Mouse (Mus musculus) left cerebral cortex, adult 6 months (tissue): Measurements from ENCODE around the gene Pcp4l1. TPM values are rescaled to one million over a fixed set of nuclear protein-coding genes. Genes with fewer than 3 reads are reported as not detected.

Experiments
- long read RNA-seq, 2 experiments: library from polyadenylated mRNA; unstranded; transcript quantifications; one replicate each; pipeline ENCODE4 v2.0.0; 2019 to 2020
- polyA plus RNA-seq: library from polyadenylated mRNA; unstranded; fragments of <200 nt; fragmentation: Nextera tagmentation; gene quantifications from 2 replicates; pipeline ENCODE4 v1.2.3, GENCODE M21; 2021

Pcp4l1 gene
- polyA plus RNA-seq: 128 and 132 TPM in 2 replicates
- long read RNA-seq, experiment 1, transcript Pcp4l1-201 (3 exons, 1,577 nt): major isoform, 567 of 582 reads
- long read RNA-seq, experiment 1, partial matches to known transcripts: 3 of 582 reads
- long read RNA-seq, experiment 1, other reads (novel, unspliced or antisense): 12 of 582 reads
- long read RNA-seq, experiment 2, transcript Pcp4l1-201 (3 exons, 1,577 nt): major isoform, 150 of 199 reads
- long read RNA-seq, experiment 2, partial matches to known transcripts: 2 of 199 reads
- long read RNA-seq, experiment 2, other reads (novel, unspliced or antisense): 47 of 199 reads

DNA sequence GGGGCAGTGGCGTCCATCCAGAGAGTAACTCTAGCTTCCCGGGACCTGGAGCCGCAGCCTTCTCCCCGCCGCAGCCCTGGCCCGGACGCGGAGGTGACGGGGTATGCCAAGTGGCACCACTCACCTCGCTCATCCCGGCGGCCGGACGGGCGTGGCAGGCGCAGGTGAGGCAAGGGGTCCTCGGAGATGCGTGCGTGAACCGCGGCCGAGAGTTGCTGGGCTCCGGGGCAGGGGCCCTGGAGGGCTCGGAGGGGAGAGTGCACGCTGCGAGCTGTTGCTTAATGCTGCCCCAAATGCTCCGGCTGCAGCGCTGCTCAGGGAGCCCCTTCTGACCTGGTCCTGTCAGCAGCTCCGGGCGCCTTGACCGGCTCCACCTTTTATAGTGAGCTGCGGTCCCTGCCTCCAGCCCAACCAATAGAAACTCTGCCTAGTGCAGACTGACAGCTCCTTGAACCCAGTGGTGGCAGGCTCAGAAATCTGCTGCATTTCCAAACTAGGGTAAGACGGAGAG lies at the start of gene Pcp4l1:
Gene Pcp4l1, minus strand, starts transcription at position 382 of the 511 bp plus-strand sequence.

DNA sequence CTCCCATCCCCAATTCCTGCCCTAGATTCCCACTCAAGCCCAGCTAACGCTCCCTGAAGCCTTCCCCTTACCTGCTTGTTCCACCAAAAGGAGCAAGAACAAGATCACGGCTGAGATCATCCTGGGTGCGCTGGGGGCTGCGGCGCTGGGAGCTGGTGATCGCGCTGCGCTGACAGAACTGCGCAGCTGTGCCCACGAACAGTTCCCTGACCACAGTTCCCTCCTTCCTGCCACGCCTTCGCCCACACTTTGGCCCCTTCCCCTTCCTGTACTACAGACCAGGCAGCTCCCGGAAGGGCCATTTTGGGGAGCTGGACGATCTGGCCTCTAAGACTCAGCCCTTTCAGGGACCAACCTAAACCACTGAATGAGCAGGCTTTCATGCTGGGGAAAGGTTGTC lies 38.1 kb upstream of the Pcp4l1 start, which contains the start of gene Fcer1g:
Gene Fcer1g, minus strand, starts transcription at position 240 of the 400 bp plus-strand sequence.

DNA sequence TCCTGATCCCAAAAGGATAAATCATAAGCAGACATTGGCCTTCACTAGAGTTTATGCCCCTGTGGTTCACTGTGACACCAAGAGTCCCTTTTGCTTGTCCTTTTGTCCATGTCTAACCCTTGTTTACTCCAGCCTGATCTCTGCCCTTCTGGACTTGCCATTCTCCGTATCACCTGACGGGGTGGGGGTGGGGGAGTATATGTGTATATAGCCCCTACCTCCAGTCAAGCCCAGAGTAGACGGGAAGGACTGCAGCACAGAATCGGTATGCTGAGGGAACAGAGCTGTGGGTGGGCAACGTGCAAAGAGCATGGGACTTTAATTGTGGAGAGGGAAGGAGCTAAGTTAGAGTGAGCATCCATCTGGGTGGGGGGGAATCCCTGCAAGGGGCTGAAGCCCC lies 28.8 kb upstream of the Pcp4l1 start, which contains the start of gene Apoa2:
Gene Apoa2, plus strand, starts transcription at position 198 of the 400 bp plus-strand sequence.

DNA sequence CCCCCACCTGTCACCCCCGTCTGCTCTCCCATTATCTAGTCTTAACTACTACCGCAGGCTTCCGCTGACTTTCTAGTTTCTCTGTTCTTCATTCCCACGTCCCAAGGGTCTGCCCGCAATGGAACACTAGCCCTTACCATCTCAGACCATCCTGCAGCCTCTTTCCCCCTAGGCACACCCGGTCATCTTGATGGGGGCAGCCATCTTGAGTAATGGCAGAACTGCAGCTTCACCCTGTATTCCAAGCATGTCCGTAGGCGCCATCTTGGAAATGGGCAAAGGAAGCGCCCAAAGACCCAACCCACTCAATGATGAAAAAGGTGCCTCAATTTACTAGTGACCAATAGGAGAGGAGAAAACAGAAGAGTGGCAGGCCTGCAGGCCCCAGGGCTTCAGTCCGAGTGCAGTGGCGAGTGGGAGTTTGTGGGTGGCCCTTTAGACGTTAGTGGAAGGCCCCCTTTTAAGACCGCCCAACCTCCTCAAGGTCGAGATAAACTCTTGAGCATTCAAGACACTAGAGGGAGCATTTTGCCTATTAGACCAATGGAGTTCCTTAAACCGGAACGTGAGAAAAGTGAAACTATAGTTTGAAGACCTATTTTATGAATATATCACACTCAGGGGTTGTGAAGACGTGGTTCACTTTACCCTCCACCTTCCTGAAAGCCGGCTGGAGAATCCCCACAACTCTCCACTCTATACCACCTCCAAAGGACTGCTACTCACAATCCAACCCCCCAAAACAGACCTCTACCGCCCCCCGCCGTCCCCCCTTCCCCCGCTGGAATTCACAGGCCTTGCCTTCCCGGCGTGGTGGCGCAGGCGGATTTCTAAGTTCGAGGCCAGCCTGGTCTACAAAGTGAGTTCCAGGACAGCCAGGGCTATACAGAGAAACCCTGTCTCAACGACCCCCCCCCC lies 26.4 kb upstream of the Pcp4l1 start, which contains the start of gene Tomm40l:
Gene Tomm40l, minus strand, starts transcription at position 277 of the 918 bp plus-strand sequence.

DNA sequence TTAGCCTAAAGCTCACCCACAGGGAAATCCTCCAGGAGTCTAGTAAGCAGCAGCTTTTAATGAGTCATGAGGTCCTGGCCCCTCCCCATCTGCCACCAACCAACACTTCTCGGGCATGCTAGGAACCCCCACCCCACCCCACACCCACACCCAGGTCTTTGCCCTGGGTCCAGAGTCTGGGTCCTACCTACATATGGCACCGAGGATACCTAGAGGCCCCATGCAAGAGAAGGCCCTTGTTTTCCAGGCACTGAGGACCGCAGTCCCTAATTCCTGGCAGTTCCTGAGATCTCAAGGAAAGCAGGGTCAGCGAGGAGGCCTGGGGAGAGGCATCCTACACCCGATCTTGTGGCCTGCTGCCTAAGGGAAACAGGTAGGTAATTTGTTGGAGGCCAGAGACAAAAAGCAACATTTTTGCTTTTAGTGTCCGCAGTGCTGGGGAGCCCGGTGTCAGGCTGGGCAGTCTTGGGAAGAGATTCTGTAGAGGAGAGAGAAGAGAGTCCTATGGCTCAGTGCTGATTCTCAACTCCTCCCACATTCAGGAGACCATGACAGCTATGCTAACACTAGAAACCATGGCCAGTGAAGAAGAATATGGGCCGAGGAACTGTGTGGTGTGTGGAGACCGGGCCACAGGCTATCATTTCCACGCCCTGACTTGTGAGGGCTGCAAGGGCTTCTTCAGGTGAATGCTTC lies 17.9 kb upstream of the Pcp4l1 start, which contains the start of gene Nr1i3:
Gene Nr1i3, plus strand, starts transcription at position 170 of the 696 bp plus-strand sequence.

DNA sequence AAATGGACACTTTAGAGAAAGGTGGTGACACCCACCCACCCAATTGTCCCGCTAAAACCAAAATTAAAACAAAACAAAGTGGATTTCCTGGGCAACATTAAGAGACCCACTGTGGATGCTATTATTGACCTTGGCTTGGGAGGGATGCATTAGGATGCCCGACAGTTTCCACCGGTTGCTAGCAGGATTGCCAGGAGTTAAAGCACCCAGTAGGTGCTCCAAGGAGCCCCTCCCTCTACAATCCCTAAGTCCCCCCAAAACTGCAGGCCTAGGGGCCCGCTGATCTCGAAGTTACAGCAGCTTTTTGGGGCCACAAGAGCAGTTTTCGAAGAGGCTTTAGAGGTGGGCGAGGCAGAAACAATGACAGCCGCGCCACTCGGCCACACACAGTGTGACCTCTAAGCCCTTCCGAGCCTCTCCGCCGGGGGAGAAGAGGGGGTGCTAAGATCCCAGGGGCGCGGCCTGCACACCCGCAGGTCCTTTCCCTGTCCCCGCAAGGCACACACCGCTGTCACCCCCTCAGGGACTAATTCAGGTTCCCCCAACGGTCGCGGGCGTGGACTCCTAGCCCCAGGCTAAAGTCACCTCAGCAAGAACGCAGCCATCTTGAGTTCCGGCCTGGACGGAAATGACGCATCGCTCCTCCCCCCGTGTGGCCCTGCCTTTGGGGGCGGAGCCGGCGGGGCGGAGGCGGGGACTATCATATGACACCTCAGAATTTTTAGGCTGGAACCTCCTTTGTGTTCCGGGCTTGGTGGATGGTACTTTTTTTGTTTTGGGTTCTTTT lies 45.9 kb downstream of the Pcp4l1 start, which contains the start of the genes Sdhc and Mpz:
Gene Sdhc, minus strand, starts transcription at position 630 of the 787 bp plus-strand sequence.
Gene Mpz, plus strand, starts transcription at position 738 of the 787 bp plus-strand sequence.

Other genes with a start within 250 kb of the Pcp4l1 start
- gene Fcgr2b, start 219.7 kb downstream of the Pcp4l1 start, polyA plus RNA-seq: 4.7 and 5.4 TPM in 2 replicates
- gene Fcgr4, start 177.3 kb downstream of the Pcp4l1 start, polyA plus RNA-seq: 0.23 and 0.37 TPM in 2 replicates
- 27.1 and 27.8 TPM in 2 replicates for gene Fcgr3, start 131.3 kb downstream of the Pcp4l1 start, polyA plus RNA-seq
- 1.7 and 2.8 TPM in 2 replicates for gene Cfap126, start 82.3 kb downstream of the Pcp4l1 start, polyA plus RNA-seq
- 62.8 and 68.4 TPM in 2 replicates for gene Sdhc, start 45.7 kb downstream of the Pcp4l1 start, polyA plus RNA-seq
- gene Mpz, start 45.6 kb downstream of the Pcp4l1 start, polyA plus RNA-seq: 0.10 and 0.14 TPM in 2 replicates
- gene Nr1i3, start 17.7 kb upstream of the Pcp4l1 start, polyA plus RNA-seq: 0.09 and 0.15 TPM in 2 replicates
- 89.4 and 110 TPM in 2 replicates for gene Tomm40l, start 26.2 kb upstream of the Pcp4l1 start, polyA plus RNA-seq
- 3.2 and 4.7 TPM in 2 replicates for gene Apoa2, start 28.8 kb upstream of the Pcp4l1 start, polyA plus RNA-seq
- 94.0 and 105 TPM in 2 replicates for gene Fcer1g, start 38.1 kb upstream of the Pcp4l1 start, polyA plus RNA-seq
- gene Adamts4, start 54.2 kb upstream of the Pcp4l1 start, polyA plus RNA-seq: 4.4 and 4.5 TPM in 2 replicates
- 129 and 207 TPM in 2 replicates for gene Ndufs2, start 55.1 kb upstream of the Pcp4l1 start, polyA plus RNA-seq
- gene B4galt3, start 74.1 kb upstream of the Pcp4l1 start, polyA plus RNA-seq: 53.3 and 58.3 TPM in 2 replicates
- gene Ppox, start 84.9 kb upstream of the Pcp4l1 start, polyA plus RNA-seq: 9.7 and 14.4 TPM in 2 replicates
- 39.2 and 44.6 TPM in 2 replicates for gene Usp21, start 91.7 kb upstream of the Pcp4l1 start, polyA plus RNA-seq
- gene Ufc1, start 98.8 kb upstream of the Pcp4l1 start, polyA plus RNA-seq: 171 and 203 TPM in 2 replicates
- 35.3 and 38.1 TPM in 2 replicates for gene Dedd, start 132.9 kb upstream of the Pcp4l1 start, polyA plus RNA-seq
- gene Nit1, start 149.4 kb upstream of the Pcp4l1 start, polyA plus RNA-seq: 32.0 and 41.0 TPM in 2 replicates
- 136 and 195 TPM in 2 replicates for gene Pfdn2, start 149.4 kb upstream of the Pcp4l1 start, polyA plus RNA-seq
- 9.3 and 10.6 TPM in 2 replicates for gene Klhdc9, start 164.5 kb upstream of the Pcp4l1 start, polyA plus RNA-seq
- gene Nectin4, start 173.8 kb upstream of the Pcp4l1 start, polyA plus RNA-seq: 1.9 and 2.0 TPM in 2 replicates
- gene Arhgap30, start 192.7 kb upstream of the Pcp4l1 start, polyA plus RNA-seq: 0.60 and 0.85 TPM in 2 replicates
- gene Usf1, start 215.0 kb upstream of the Pcp4l1 start, polyA plus RNA-seq: 37.9 and 48.2 TPM in 2 replicates
- 1.2 and 1.9 TPM in 2 replicates for gene Tstd1, start 222.6 kb upstream of the Pcp4l1 start, polyA plus RNA-seq
- 8.6 TPM in 2 replicates for gene F11r, start 241.3 kb upstream of the Pcp4l1 start, polyA plus RNA-seq